Mouse (Mus musculus) CH12.LX (cell line): ENCODE measurements around the gene 1700057G04Rik. TPM values are rescaled to one million over a fixed set of nuclear protein-coding genes. Genes with fewer than 3 reads are reported as not detected.

Experiments
- DNase-seq: peaks from one replicate; pipeline ENCODE4 v3.0.0-alpha.2; 2013; ENCODE audit errors: extremely low read depth
- H3K27ac ChIP-seq: 2 replicates; pipeline ENCODE4 v1.5.1; 2012; ENCODE audit warnings: low read depth, mild to moderate bottlenecking, control low read depth, moderate library complexity; ENCODE audit not compliant: insufficient read depth
- H3K27me3 ChIP-seq: replicated peaks from 2 replicates; pipeline ENCODE3; 2012; ENCODE audit warnings: inconsistent platforms
- H3K36me3 ChIP-seq, 2 experiments: replicated peaks in 1 of 2; 2 replicates each; pipeline versions ENCODE3 to v1.6.1; 2012; ENCODE audit warnings: inconsistent platforms in 1 of 2, low read length in 1 of 2, mild to moderate bottlenecking in 1 of 2, mixed read lengths in 1 of 2, moderate library complexity in 1 of 2; ENCODE audit not compliant: control insufficient read depth in 1 of 2, insufficient read depth in 1 of 2
- H3K4me1 ChIP-seq, 2 experiments: 2 replicates each; pipeline ENCODE4 v1.6.1; 2012; ENCODE audit warnings: inconsistent platforms in 1 of 2, moderate library complexity in 1 of 2; ENCODE audit not compliant: insufficient read depth in 2 of 2, control insufficient read depth in 1 of 2
- H3K4me2 ChIP-seq: 2 replicates; pipeline ENCODE4 v1.6.1; 2012; ENCODE audit warnings: low read depth, mild to moderate bottlenecking, control low read depth; ENCODE audit not compliant: poor library complexity, insufficient read depth, severe bottlenecking
- H3K4me3 ChIP-seq, 3 experiments: fragments of 150-350 bp in 1 of 3; sonication (generic) in 1 of 3; replicated peaks in 1 of 3; 2 replicates each; pipeline versions ENCODE3 to v1.5.1; 2011 to 2012; ENCODE audit warnings: low read depth in 2 of 3, low read length in 2 of 3, mild to moderate bottlenecking in 2 of 3, moderate library complexity in 2 of 3, control low read depth in 1 of 3, improper control_type of control experiment in 1 of 3, inconsistent platforms in 1 of 3, mixed read lengths in 1 of 3; ENCODE audit not compliant: poor library complexity in 1 of 3
- H3K79me2 ChIP-seq: replicated peaks from 2 replicates; pipeline ENCODE4 v1.6.1; 2012; ENCODE audit warnings: mild to moderate bottlenecking, moderate library complexity; ENCODE audit not compliant: control insufficient read depth, poor library complexity, insufficient read depth, severe bottlenecking; ENCODE audit errors: extremely low read depth
- H3K9ac ChIP-seq: 2 replicates; pipeline ENCODE4 v1.6.1; 2012; ENCODE audit warnings: low read depth, mild to moderate bottlenecking, control low read depth, moderate library complexity; ENCODE audit not compliant: insufficient read depth
- H3K9me3 ChIP-seq: replicated peaks from 2 replicates; pipeline ENCODE3; 2012; ENCODE audit warnings: low read length, inconsistent platforms, mixed read lengths
- CHD1 ChIP-seq: IDR thresholded peaks from 2 replicates; pipeline ENCODE4 v1.6.1; 2012; ENCODE audit warnings: low read depth, low read length, improper control_type of control experiment, inconsistent platforms
- CHD2 ChIP-seq: IDR thresholded peaks from 2 replicates; pipeline ENCODE4 v1.6.1; 2011; ENCODE audit warnings: low read length, improper control_type of control experiment
- CTCF ChIP-seq, 2 experiments: IDR thresholded peaks in 1 of 2; conservative IDR thresholded peaks in 1 of 2; 2 replicates each; pipeline ENCODE4 v1.5.1; 2011 to 2012; ENCODE audit warnings: low read depth in 2 of 2, low read length in 2 of 2, improper control_type of control experiment in 1 of 2, inconsistent platforms in 1 of 2, mild to moderate bottlenecking in 1 of 2, moderate library complexity in 1 of 2
- ELF1 ChIP-seq: IDR thresholded peaks from 2 replicates; pipeline ENCODE4 v1.6.1; 2014; ENCODE audit warnings: low read depth, mild to moderate bottlenecking, inconsistent platforms, low read length, improper control_type of control experiment
- EP300 ChIP-seq: IDR thresholded peaks from 2 replicates; pipeline ENCODE4 v1.6.1; 2011; ENCODE audit warnings: low read length, improper control_type of control experiment
- HCFC1 ChIP-seq: IDR thresholded peaks from 2 replicates; pipeline ENCODE4 v1.6.1; 2012; ENCODE audit warnings: low read depth, mild to moderate bottlenecking, inconsistent platforms, low read length, improper control_type of control experiment
- IRF4 ChIP-seq: IDR thresholded peaks from 2 replicates; pipeline ENCODE4 v1.6.1; 2014; ENCODE audit warnings: low read depth, mild to moderate bottlenecking, inconsistent platforms, low read length, improper control_type of control experiment
- JUND ChIP-seq: conservative IDR thresholded peaks from 2 replicates; pipeline ENCODE4 v1.6.1; 2011; ENCODE audit warnings: low read depth, low read length, improper control_type of control experiment
- MAFK ChIP-seq: IDR thresholded peaks from 2 replicates; pipeline ENCODE4 v1.6.1; 2011; ENCODE audit warnings: low read length, improper control_type of control experiment; ENCODE audit not compliant: insufficient replicate concordance
- MEF2A ChIP-seq: IDR thresholded peaks from 2 replicates; pipeline ENCODE4 v1.6.1; 2014; ENCODE audit warnings: low read depth, mild to moderate bottlenecking, inconsistent platforms, low read length, improper control_type of control experiment, borderline replicate concordance
- MXI1 ChIP-seq: IDR thresholded peaks from 2 replicates; pipeline ENCODE4 v1.6.1; 2011; ENCODE audit warnings: mild to moderate bottlenecking, low read depth, low read length, improper control_type of control experiment
- MYC ChIP-seq: IDR thresholded peaks from 2 replicates; pipeline ENCODE4 v1.6.1; 2011; ENCODE audit warnings: low read depth, mild to moderate bottlenecking, improper control_type of control experiment, low read length
- NELFE ChIP-seq: IDR thresholded peaks from 2 replicates; pipeline ENCODE4 v1.6.1; 2011; ENCODE audit warnings: low read depth, low read length, improper control_type of control experiment
- NRF1 ChIP-seq: IDR thresholded peaks from 2 replicates; pipeline ENCODE4 v1.6.1; 2014; ENCODE audit warnings: low read depth, mild to moderate bottlenecking, inconsistent platforms, low read length, improper control_type of control experiment, moderate library complexity
- PAX5 ChIP-seq: IDR thresholded peaks from 2 replicates; pipeline ENCODE4 v1.6.1; 2012; ENCODE audit warnings: low read length, inconsistent platforms, mixed read lengths
- POLR2A ChIP-seq: IDR thresholded peaks from 2 replicates; pipeline ENCODE4 v1.6.1; 2011; ENCODE audit warnings: low read depth, mild to moderate bottlenecking, improper control_type of control experiment, low read length
- POLR2AphosphoS2 ChIP-seq: IDR thresholded peaks from 2 replicates; pipeline ENCODE4 v1.6.1; 2011; ENCODE audit warnings: low read depth, low read length, improper control_type of control experiment
- RAD21 ChIP-seq: IDR thresholded peaks from 2 replicates; pipeline ENCODE4 v1.6.1; 2011; ENCODE audit warnings: low read depth, mild to moderate bottlenecking, low read length, improper control_type of control experiment, moderate library complexity
- RCOR1 ChIP-seq: conservative IDR thresholded peaks from 2 replicates; pipeline ENCODE4 v1.6.1; 2012; ENCODE audit warnings: low read depth, mild to moderate bottlenecking, inconsistent platforms, low read length, improper control_type of control experiment
- SIN3A ChIP-seq: IDR thresholded peaks from 2 replicates; pipeline ENCODE4 v1.6.1; 2012; ENCODE audit warnings: low read length, improper control_type of control experiment, inconsistent platforms
- TCF12 ChIP-seq: IDR thresholded peaks from 2 replicates; pipeline ENCODE4 v1.6.1; 2014; ENCODE audit warnings: low read depth, mild to moderate bottlenecking, inconsistent platforms, low read length, improper control_type of control experiment
- USF1 ChIP-seq: IDR thresholded peaks from 2 replicates; pipeline ENCODE4 v1.6.1; 2014; ENCODE audit warnings: low read depth, mild to moderate bottlenecking, inconsistent platforms, low read length, improper control_type of control experiment
- ZC3H11A ChIP-seq: IDR thresholded peaks from 2 replicates; pipeline ENCODE4 v1.6.1; 2012; ENCODE audit warnings: low read depth, mild to moderate bottlenecking, inconsistent platforms, low read length, improper control_type of control experiment
- ZNF384 ChIP-seq: IDR thresholded peaks from 2 replicates; pipeline ENCODE4 v1.6.1; 2012; ENCODE audit warnings: low read depth, low read length, improper control_type of control experiment, inconsistent platforms
- dilution Hi-C: fragments of 300-500 bp; cut with MboI; formaldehyde crosslinking; loops from 2 replicates; pipeline ENCODE4 v1.14.3; 2020; ENCODE audit warnings: low sequenced_read_pairs; ENCODE audit not compliant: extremely low pct_unique_long_range_greater_than_20kb, extremely low pct_ligation_motif_present
- in situ Hi-C: fragments of 300-500 bp; cut with MboI; formaldehyde crosslinking; loops from 3 replicates; pipeline ENCODE4 v1.14.3; 2019; ENCODE audit warnings: low sequenced_read_pairs, low pct_ligation_motif_present, low pct_unique_long_range_greater_than_20kb, mixed read lengths
- polyA plus RNA-seq: library from polyadenylated mRNA; unstranded; fragments of >175 nt; gene quantifications from 2 replicates; pipeline ENCODE4 v1.2.1, GENCODE M21; 2012; ENCODE audit warnings: low read depth; ENCODE audit not compliant: insufficient read length
- total RNA-seq, 2 experiments: library from RNA; depleted of rRNA; stranded (reverse); fragments of 300-350 nt in 1 of 2; fragments of >200 nt in 1 of 2; gene quantifications; 2 replicates each; pipeline ENCODE4 v1.2.3; 2012 to 2014

The 1700057G04Rik gene
- total RNA-seq (2012; rRNA removed) (not detected in 2 replicates), total RNA-seq (2014; rRNA removed) (0.41 TPM in 1 of 2 replicates, not detected in the other), polyA plus RNA-seq (not detected in 2 replicates)

- no peaks in the 10 kb centered on the region for H3K79me2 ChIP-seq
- no peak within 1 kb of the TSS for H3K27ac ChIP-seq
- DNase-seq, result no peak
- in situ Hi-C loops, result no loop called here
- no peaks in the 10 kb centered on the region for H3K27me3 ChIP-seq
- peaks cover 6 to 19% of the 10 kb centered on the region in 2 experiments for H3K4me1 ChIP-seq
- no peaks in the 10 kb centered on the region for H3K9me3 ChIP-seq
- H3K36me3 ChIP-seq, result no peaks in the 10 kb centered on the region
- TF ChIP-seq RAD21, result no peak
- TF ChIP-seq TCF12, result no peak
- TF ChIP-seq NELFE, result no peak
- TF ChIP-seq IRF4, result no peak
- TF ChIP-seq CTCF (conservative IDR thresholded peaks at IDR 0.05 in 1 of 2, IDR thresholded peaks at IDR 0.05 in 1 of 2; ENCODE audit: low read depth in 2 of 2, low read length in 2 of 2), result no peak
- no peak for TF ChIP-seq ELF1
- TF ChIP-seq MEF2A, result no peak
- no peak for TF ChIP-seq JUND
- TF ChIP-seq NRF1, result no peak
- no peak for TF ChIP-seq POLR2AphosphoS2
- TF ChIP-seq PAX5, result no peak
- TF ChIP-seq MYC, result no peak
- TF ChIP-seq HCFC1, result no peak
- no peak for TF ChIP-seq CHD1
- TF ChIP-seq USF1, result no peak
- no peak for TF ChIP-seq MXI1
- TF ChIP-seq ZC3H11A, result no peak
- no peak within 1 kb of the TSS for H3K4me3 ChIP-seq
- dilution Hi-C loops, result no loop called here
- H3K9ac ChIP-seq, result no peak within 1 kb of the TSS
- H3K4me2 ChIP-seq, result no peak within 1 kb of the TSS
Observed at GRCm38 (mm10) chr9:92309077-92309476, at the start of gene 1700057G04Rik. Gene 1700057G04Rik (plus strand): TSS chr9:92309377.

DNA sequence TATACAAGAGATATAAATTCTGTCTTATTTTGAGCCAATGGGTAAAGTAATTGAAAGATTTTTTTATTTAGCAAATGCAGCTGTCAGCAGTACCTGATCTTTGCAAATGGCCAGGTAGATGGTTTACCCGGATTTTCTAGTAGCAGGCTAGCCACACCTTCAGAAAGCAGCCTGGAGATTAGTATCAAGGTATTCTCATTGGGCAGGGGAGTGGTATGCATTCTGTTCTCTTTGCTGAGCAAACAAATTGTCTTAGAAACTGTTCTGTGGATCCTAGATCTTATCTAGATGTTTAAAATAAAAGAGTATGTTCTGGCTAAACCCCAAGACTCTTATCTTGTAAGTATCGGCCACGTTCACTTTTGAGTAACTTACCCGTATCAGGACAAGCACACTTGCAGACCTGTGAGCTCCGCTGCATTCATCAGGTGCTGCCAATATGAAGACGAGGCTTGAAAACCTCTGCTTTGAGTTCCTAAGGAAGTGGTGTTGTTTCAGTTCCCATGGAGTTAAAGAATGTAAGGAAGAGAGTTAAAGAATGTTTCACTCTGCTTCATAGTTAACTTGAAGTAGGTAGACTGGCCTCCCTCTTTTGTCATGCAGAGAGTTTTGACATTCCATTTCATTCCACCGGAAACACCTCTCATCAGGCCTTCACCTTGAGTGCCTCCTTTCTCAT lies 48.6 kb upstream of the 1700057G04Rik start:
- H3K4me1 ChIP-seq, result peaks cover 10 to 59% of the 10 kb centered on the region in 2 experiments
- H3K36me3 ChIP-seq, result peaks cover 55 to 79% of the 10 kb centered on the region in 2 experiments

More for the DNA sequence above, 48.6 kb upstream of the 1700057G04Rik start:
- peaks cover 58% of the 10 kb centered on the region for H3K79me2 ChIP-seq
- H3K27me3 ChIP-seq, result no peaks in the 10 kb centered on the region
- TF ChIP-seq CHD2, result no peak
- TF ChIP-seq SIN3A, result no peak
- TF ChIP-seq ZNF384, result no peak
- TF ChIP-seq USF1, result no peak
- no peak for TF ChIP-seq ELF1
- TF ChIP-seq POLR2A, result no peak
- TF ChIP-seq RCOR1, result no peak
- no peak for TF ChIP-seq JUND
- no peak for TF ChIP-seq MAFK
- no peak for TF ChIP-seq EP300
- no peak for TF ChIP-seq PAX5
- no peak for TF ChIP-seq HCFC1
- no peak for TF ChIP-seq TCF12
- TF ChIP-seq POLR2AphosphoS2, result no peak
- TF ChIP-seq MXI1, result no peak
- no peak for TF ChIP-seq NELFE
- no peak for TF ChIP-seq MEF2A
- H3K27ac ChIP-seq, result no peak overlapping the region; the same call in 1 of the 2 replicates
- no peak for DNase-seq
- in situ Hi-C loops, result no loop called here
- H3K4me3 ChIP-seq, result no peak overlapping the region
- H3K9me3 ChIP-seq, result no peaks in the 10 kb centered on the region
- H3K9ac ChIP-seq, result no peak overlapping the region
- dilution Hi-C loops, result no loop called here
- no peak overlapping the region for H3K4me2 ChIP-seq
